Mouse (Mus musculus) hematopoietic stem cell, adult 5-6 weeks (primary cell): ENCODE results near the gene Tfpi. TPM values are rescaled to one million over a fixed set of nuclear protein-coding genes. Genes with fewer than 3 reads are reported as not detected.
"Not testable (repeated sequence)": the region's sequence is repeated elsewhere in the genome, so short reads cannot be mapped to it uniquely, and the experiment has no call there.

Experiments
- ATAC-seq, 2 experiments: fragments of 125-278 bp in 1 of 2; replicated peaks in 1 of 2; 2 replicates each; pipeline ENCODE4 v1.8.0; 2016 to 2017; ENCODE audit warnings: inconsistent platforms in 2 of 2, mild to moderate bottlenecking in 2 of 2, moderate number of reproducible peaks in 2 of 2, low read depth in 1 of 2, moderate TSS enrichment in 1 of 2; ENCODE audit not compliant: low FRiP score in 2 of 2, poor library complexity in 2 of 2, severe bottlenecking in 2 of 2, insufficient read depth in 1 of 2, low TSS enrichment in 1 of 2
- total RNA-seq: library from RNA; stranded (forward); fragments of 172-1452, 232-1000 nt; gene quantifications from 2 replicates; pipeline ENCODE4 v1.2.3, GENCODE M21; 2017

Tfpi gene
- total RNA-seq, 1 experiment from 2014 or later, result 63.1 TPM

DNA sequence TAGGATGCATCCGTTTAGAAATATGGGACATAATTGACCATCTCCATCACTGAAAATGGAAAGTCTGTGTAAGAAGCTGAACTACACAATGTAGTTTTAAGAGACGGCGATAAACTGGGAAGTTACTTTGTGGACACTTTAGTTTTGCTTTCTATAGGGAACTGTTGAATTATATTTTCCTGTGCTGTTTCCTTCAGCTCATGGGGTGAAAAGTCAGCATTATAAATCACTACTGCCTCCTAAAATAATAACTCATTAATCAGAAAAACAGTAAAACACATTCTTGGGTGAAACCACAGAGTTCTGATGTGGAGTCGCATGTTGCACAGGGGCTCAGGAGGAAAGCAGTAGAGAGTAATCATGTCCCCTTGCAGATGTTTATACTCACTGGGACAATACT lies 50.0 kb downstream of the Tfpi start:
- ATAC-seq, result 0 out of 4 replicates have a peak, but pooled peaks of 1 of the 2 experiments have one; percentile 16

DNA sequence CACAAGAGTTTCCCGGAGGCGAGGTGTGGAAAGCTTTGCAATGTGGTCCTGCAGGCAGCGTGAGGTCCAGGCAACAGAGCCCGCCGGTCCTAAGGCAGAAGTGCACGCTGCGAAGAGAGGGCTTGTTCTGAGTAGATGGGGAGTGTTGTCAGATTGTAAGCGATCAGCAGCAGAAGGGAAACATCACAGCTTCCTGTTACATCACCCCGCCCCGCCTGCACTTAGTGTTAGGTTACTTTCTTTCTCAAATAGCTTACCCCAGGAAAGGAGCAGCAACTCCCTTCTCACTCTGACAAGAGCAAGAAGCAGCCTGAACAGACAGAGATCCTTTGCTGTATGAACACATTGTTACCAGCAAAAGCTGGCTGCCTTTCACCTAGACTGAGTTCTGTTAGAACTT lies 51.4 kb downstream of the Tfpi start, which contains the start of gene Calcrl:
Gene Calcrl, minus strand, starts transcription at position 274 of the 400 bp plus-strand sequence.
- peak; percentile 92 to 97 for ATAC-seq

DNA sequence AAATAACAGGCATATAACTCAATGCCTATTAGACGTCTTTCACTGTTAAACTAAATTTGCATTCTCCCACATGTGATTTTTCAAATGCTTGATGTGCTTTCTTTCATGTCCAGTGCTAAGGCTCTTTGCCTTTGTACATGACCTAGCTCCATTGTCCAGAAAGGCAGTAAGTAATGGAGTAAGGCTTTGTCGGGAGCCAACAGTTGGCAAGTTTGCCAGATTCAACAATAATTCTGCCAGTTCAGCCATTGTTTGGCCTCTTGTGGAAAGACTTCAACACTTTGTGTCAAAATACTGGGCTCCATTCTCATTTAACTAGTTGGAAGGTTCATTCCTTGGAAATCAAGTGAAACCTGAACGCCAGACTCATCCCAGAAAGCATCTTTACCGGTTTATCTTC lies 60.1 kb downstream of the Tfpi start:
- ATAC-seq, result no peak

DNA sequence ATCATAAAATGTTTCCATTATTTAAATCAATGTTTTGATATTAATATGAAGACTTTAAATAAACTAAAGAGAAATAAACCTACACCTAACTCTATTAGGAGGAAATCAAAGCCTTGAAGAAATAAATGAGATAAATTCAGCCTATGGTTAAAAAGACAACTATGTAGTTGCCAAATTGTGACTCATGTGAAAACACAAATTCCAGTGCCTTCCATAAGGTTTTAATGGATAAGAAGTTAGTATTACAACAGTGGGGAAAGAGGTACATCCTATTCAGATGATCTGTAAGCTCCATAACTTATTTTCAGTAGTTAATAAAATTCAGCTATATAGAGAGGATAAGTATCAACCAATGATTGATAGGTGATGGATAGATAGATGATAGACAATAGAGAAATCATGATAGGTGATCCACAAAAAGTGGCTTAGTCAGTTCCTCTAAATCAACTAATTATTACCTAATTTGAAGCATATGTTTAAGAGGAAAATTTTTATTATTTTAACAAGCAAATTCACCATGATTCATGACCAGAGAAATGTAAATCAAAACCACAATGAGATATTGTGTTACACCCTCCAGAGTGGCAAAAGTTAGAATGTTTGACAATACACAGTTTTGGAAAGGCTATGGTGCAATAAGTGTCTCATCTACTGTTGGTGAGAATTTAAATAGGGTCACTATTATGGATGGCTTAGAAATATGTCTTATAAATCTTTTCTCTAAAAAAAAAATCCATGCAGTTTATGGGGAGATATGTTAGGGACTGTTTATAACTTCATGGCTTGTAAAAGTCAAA lies 66.6 kb downstream of the Tfpi start:
- ATAC-seq, result no peak

DNA sequence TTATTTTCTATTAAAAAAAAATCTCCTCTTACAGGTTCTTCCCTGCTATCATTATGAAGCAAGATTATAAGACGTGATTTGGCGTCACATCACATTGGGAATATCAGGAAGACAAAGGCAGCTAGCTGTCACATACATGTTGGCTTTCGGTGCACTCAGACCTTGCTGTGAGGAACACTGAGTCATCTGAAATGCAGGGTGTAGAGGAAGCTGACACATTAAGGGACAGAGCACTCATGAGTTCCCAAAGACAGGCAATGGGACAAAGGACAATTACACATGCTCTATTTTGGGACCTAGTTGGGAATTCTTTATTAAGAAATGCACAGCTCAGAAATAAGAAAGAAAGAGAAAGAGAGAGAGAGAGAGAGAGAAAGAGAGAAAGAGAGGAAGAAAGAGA lies 71.7 kb downstream of the Tfpi start:
- no peak for ATAC-seq

DNA sequence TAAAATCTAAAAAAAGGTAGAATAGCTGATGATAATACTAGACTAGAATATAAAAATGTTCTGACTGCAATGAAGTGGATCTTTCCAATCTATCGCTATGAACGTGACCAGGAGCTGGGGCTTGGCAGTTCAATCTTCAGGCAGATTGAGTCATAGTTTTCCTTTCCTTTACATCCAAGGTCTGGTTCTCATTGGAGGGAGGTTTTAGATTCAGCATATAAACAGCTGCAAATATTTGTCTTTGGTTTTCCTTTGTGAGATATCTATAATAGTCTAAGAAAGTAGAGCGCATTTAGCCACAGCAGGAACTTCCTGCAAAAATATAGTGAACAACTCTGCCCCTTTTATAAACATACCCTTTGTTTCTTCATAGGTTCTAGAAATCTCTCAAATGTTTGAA lies 73.9 kb downstream of the Tfpi start:
- ATAC-seq, result no peak

DNA sequence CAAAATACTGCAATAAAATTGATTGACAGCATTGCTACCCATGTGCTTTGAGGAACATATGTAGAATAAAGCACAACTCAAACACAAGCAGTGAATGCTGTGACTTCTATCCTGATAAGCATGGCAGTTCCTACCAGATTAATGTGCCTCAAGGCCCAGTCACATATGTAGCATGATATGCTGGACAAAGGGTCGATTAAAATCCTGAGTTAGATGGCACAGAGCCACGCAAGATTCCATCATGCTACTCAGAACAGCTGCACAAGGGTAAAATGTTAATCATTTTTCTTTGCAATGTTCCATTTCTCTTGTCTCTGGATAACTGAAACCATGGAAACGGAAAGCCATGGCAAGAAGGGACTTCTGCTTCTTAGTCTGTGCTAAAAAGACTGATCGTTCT lies 80.0 kb downstream of the Tfpi start:
- no peak for ATAC-seq

DNA sequence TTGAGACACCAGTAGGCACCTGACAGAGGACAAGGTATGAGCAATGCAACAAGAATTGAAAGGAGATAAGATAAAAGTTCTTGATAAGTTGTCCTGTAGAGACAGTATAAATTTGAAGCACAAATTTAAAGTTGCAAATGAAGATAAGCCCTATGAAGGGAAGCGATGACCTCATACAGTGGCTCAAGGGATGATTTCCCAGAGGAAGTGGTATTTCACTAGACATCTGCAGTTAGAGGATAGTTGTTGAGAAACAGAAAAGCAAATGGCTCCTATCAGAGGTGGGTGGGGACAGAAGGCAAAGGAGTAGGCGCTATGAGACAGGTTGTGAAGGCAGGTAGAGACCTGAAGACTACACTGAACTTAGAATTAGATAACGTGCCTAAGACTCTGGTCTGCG lies 83.3 kb downstream of the Tfpi start:
- ATAC-seq, result peak; percentile 32 to 77; a peak in 1 of 4 replicates

DNA sequence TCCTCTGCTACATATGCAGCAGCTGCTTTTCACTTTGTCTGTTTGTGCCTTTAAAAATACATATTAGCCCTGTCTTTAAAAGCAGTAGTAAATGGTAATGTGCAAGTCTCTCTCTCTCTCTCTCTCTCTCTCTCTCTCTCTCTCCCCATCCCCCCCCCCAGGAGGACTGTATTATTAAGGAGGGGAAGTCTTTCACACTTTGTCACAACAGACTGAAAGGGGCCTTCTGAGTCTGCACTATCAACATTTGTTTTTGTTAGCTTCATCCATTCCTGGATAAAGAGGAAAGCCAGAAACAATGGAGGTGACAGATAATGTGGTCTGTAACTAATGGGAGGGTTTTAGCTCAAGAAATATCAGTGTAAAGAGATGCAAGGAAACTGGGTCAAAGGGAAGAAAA lies 87.5 kb downstream of the Tfpi start:
- no peak for ATAC-seq

DNA sequence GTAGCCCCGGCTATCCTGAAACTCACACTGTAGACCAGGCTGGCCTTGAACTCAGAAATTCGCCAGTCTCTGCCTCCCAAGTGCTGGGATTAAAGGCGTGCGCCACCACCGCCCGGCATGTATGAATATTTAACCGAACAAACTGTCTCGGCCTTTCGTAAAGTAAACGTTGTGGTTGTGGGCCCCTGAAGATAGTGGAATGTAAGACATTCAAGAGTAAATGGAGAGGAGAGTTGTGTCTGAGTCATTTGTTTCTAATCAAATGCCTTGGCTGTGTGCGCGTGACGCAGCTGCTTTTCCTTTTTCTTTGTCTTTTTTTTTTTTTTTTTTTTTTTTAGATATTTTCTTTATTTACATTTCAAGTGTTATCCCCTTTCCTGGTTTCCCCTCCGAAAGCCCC lies 88.0 kb downstream of the Tfpi start:
- ATAC-seq, result not testable (repeated sequence)

DNA sequence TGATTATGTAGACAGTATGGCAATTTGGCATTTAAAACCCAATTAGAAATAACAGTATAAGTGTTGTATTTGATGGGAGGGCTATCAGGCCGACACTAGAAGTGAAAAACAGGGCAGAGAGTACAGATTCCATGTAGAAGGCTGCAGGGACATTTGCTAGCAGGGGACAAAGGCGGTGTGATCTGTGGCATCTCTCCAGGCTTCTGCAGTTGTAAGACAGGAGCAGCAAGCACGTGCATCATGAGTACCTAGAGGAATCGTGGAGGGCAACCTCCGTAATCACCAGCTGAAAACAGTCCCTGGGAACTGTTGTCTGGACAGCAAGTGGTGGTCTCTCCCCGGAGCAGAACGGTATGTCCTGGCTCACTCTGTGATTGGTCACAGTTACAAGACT lies 88.6 kb downstream of the Tfpi start:
- ATAC-seq, result no peak

DNA sequence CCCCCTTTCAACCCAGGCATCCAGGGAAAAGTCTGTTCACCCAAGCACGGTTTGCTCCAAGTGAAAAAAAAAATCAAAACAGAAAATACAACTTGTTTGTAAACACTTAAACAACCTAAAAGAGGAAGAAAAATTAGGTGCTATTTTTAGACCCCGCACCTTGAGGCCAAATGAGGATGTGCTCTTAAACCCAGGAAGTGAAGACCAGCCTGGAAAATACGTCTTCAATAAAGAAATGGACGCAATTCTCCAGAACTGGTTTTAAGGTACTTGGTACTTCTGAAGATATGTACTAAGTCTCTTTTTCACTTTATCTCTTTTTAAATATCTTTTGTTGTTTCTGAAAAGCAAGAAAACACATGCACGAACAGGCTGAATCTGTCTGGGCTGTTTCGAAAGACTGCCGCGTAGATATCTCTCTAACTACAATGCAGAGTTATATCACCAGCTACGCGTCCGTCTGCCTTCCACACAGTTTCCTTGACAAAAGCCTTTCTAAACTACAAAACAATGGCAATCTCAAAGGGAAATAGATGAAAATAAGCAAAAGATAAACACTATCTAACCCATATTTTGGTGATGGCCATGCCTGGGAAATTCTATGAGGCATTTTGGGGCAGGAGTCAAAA lies 89.1 kb downstream of the Tfpi start:
- peak in 1 of 2 experiments; percentile 57; a peak in 1 of 4 replicates for ATAC-seq

DNA sequence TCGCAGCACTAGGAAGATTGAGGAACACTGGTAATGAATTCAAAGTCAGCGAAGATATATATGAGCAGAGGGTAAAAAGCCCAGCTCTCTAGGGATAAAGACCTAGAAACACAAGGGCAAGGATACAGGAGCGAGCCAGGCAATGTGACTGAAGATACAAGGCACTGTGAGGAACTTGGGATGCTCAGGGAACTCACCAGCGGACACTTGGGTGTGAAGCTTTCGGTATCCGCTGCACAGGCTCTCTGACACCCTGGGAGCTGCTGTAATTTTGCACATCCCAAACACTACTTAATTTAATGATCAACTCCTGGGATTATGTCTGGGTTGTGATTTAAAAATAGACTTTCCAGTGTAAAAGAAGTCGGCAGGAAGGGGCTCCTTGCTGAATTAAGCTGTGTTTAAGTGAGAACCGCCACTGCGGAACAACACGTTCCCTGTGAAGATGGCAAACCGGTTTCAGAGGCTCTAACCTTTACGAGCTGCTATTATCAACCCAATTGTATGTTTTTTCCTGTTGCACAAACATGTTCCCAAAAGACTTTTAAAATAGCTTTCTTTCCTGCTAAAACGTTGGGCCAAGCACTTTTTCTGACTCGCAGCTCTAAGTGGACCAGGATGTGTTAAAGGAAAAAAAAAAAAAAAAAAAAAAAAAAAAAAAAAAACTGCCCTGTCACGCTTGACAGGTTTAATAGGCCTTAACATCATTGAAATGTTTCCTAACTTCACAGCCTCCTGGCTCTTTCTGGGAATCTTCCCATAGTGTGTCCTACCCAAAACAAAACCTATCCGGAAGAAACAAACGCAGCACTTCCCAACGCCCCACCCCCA lies 89.8 kb downstream of the Tfpi start:
- ATAC-seq, result no peak

DNA sequence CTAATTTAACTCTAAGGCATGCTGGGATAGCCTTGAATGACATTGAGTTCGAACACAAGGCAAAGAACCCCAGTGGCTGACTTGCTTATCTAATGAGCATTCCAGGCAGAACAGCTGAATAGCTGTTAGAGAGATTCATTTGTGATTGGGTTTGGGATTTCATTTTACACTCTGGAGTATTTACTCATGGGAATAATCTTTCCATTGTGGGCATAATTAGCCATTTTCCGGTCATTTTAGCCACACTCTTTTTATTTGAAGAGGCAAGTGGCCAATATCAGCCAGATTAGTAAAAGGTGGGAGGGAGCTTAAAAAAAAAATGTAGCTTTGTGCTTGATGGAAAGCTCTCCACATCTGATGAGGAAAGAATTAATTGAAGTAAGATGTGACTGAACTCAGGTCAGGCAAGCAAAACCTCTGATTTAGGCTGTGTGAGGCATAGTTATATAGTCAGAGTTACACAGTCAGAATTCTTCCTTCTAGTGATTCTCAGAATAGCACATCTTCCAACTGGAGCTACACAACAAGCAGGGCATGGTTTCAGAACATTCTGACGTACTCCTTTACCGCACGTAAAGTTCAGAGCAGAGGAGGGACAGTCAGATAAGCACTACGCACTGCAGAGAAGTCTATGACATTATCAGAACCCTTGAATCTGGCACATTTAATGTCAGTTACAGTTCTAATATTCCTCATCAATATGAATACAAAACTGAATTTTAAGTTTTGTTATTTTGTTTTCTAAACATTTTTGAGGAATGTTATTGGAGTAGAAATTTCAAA lies 91.5 kb downstream of the Tfpi start:
- ATAC-seq, result no peak

DNA sequence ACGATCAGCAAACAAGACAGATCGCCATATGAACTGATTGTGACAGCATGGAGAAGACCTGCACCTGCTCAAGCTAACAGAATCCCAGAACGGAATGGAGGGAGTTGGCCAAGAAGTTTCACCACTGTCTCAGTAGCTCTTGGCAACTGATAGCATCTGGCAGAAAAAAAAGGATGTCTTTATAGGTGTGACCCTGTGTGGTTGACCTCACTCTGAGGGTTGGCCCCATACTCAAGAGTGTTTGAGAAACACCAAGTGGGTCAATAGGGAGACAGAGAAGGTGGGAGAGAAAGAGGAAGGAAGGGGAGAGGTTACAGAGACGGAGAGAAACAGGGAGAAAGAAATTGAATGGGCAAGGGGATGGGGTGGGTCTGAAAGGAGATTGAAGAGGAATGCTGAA lies 92.7 kb downstream of the Tfpi start:
- ATAC-seq, result peak; percentile 62 to 81; a peak in 3 of 4 replicates
